In genomic region chr6:36832681-36833080, GRCm38 (mm10) we compare ENCODE assay signal across 26 mouse cellular contexts. TPM values are rescaled to one million over a fixed set of nuclear protein-coding genes. Genes with fewer than 3 reads are reported as not detected.
A peak's percentile ranks its signal among the peaks of the same experiment; 100 is the strongest.
DNase-seq lines count a peak whose midpoint lies in the region; ATAC-seq and TF ChIP-seq lines count a peak whose summit lies in the region.
"Had no signal": no experiment of that assay in that cellular context is flagged by ENCODE, and none has a peak within 500 bp of the region (broad histone marks: within the 10 kb centered on the region; RNA-seq: fewer than 3 reads in every experiment).

No protein-coding gene starts in this region.

- H3K27me3 ChIP-seq in lung, embryonic 16.5 days (ENCODE audit: control insufficient read depth, insufficient read depth, low read depth, low read length), result no peaks in the 10 kb centered on the region
- H3K27me3 ChIP-seq in C2C12 (ENCODE audit: control insufficient read depth, insufficient read depth, insufficient read length), result no peaks in the 10 kb centered on the region
- H3K27me3 ChIP-seq: embryonic facial prominence, embryonic 12.5 days; embryonic facial prominence, embryonic 15.5 days; forebrain, embryonic 12.5 days; forebrain, embryonic 15.5 days; hindbrain, embryonic 12.5 days; hindbrain, embryonic 15.5 days had no signal

- no peaks in the 10 kb centered on the region for H3K79me3 ChIP-seq in C2C12 (ENCODE audit: low read depth)

- no peaks in the 10 kb centered on the region for H3K9me3 ChIP-seq in lung, embryonic 16.5 days (ENCODE audit: control insufficient read depth, low read length)
- H3K9me3 ChIP-seq: embryonic facial prominence, embryonic 12.5 days; embryonic facial prominence, embryonic 15.5 days; forebrain, embryonic 12.5 days; forebrain, embryonic 15.5 days; hindbrain, embryonic 12.5 days; hindbrain, embryonic 15.5 days had no signal

- no peaks in the 10 kb centered on the region for H3K36me3 ChIP-seq in lung, embryonic 16.5 days (ENCODE audit: control insufficient read depth, insufficient read depth, low read length)
- no peaks in the 10 kb centered on the region for H3K36me3 ChIP-seq in C2C12 (ENCODE audit: control insufficient read depth, insufficient read depth)
- H3K36me3 ChIP-seq: embryonic facial prominence, embryonic 12.5 days; embryonic facial prominence, embryonic 15.5 days; forebrain, embryonic 12.5 days; forebrain, embryonic 15.5 days; hindbrain, embryonic 12.5 days; hindbrain, embryonic 15.5 days had no signal

- ATAC-seq in lung, embryonic 16.5 days (ENCODE audit: low read depth), result 0 out of 2 replicates have a peak, but pooled peaks have one; percentile 17
- ATAC-seq: activated CD4-positive, CD25-positive, alpha-beta regulatory T cell, adult 4 months; forebrain, embryonic 15.5 days had no signal

- no peak overlapping the region for H3K4me3 ChIP-seq in lung, embryonic 16.5 days (ENCODE audit: low read length)
- H3K4me3 ChIP-seq in C2C12 (ENCODE audit: insufficient read depth, poor library complexity, severe bottlenecking), result no peak overlapping the region
- H3K4me3 ChIP-seq in embryonic fibroblast, embryonic 13.5 days (ENCODE audit: insufficient read depth, low read length), result no peak overlapping the region
- H3K4me3 ChIP-seq: embryonic facial prominence, embryonic 12.5 days; embryonic facial prominence, embryonic 15.5 days; erythroblast, embryonic 14.5 days; forebrain, embryonic 12.5 days; forebrain, embryonic 15.5 days; heart, adult 2 months; hindbrain, embryonic 12.5 days; hindbrain, embryonic 15.5 days had no signal

- intact Hi-C loops in gastrocnemius, postnatal 36 days (cut with DNase I), result no loop called here

- no peak overlapping the region for H3ac ChIP-seq in C2C12 (ENCODE audit: control insufficient read depth, insufficient read length, low read depth)

- no peak overlapping the region for H3K9ac ChIP-seq in lung, embryonic 16.5 days (ENCODE audit: low read length)
- H3K9ac ChIP-seq: embryonic facial prominence, embryonic 12.5 days; embryonic facial prominence, embryonic 15.5 days; forebrain, embryonic 12.5 days; forebrain, embryonic 15.5 days; hindbrain, embryonic 12.5 days; hindbrain, embryonic 15.5 days had no signal

- no peak for TF ChIP-seq CTCF in C2C12 (IDR thresholded peaks at IDR 0.05; ENCODE audit: control insufficient read depth, insufficient read depth, insufficient read length)
- TF ChIP-seq CTCF in embryonic fibroblast, embryonic 13.5 days (IDR thresholded peaks at IDR 0.05; ENCODE audit: borderline replicate concordance, insufficient read depth, low read length), result no peak

- no peaks in the 10 kb centered on the region for H3K4me1 ChIP-seq in lung, embryonic 16.5 days (replicated peaks; ENCODE audit: control insufficient read depth, insufficient read depth, low read length)
- H3K4me1 ChIP-seq in embryonic fibroblast, embryonic 13.5 days (ENCODE audit: control insufficient read depth, insufficient read depth, low read length), result peaks cover 19% of the 10 kb centered on the region
- H3K4me1 ChIP-seq: embryonic facial prominence, embryonic 15.5 days; hindbrain, embryonic 12.5 days; hindbrain, embryonic 15.5 days had no signal

- no peaks in the 10 kb centered on the region for H3K79me2 ChIP-seq in C2C12 (ENCODE audit: control insufficient read depth, insufficient read depth)

- no peak for DNase-seq in lung, adult 18-20 months
- peak; percentile 71 for DNase-seq in 3T3-L1 (ENCODE audit: low read depth, low spot score)
- DNase-seq in right cerebral cortex, adult 18-20 months, result no peak
- DNase-seq in gastrocnemius, postnatal 36 days, result no peak
- no peak for DNase-seq in adrenal gland, postnatal 36 days
- DNase-seq: adrenal gland, adult 8-10 months; adrenal gland, postnatal 25 days; cerebellum, adult 18-20 months; cerebellum, adult 9-10 months; cerebellum, postnatal 14 days; gastrocnemius, postnatal 25 days; heart, adult 2 months had no signal

- TF ChIP-seq POLR2A in embryonic fibroblast, embryonic 13.5 days (IDR thresholded peaks at IDR 0.05; ENCODE audit: low read depth, low read length), result no peak

- 66% methylated on average over 4 of the region's 4 CpGs for WGBS in lung, embryonic 16.5 days

- H3K4me2 ChIP-seq in lung, embryonic 16.5 days (ENCODE audit: low read depth, low read length), result no peak overlapping the region
- H3K4me2 ChIP-seq: embryonic facial prominence, embryonic 12.5 days; embryonic facial prominence, embryonic 15.5 days; forebrain, embryonic 12.5 days; forebrain, embryonic 15.5 days; heart, embryonic 11.5 days; hindbrain, embryonic 12.5 days; hindbrain, embryonic 15.5 days had no signal

- no peak overlapping the region for H3K27ac ChIP-seq in lung, embryonic 16.5 days (ENCODE audit: low read length)
- peak overlapping the region; percentile 92 for H3K27ac ChIP-seq in embryonic fibroblast, embryonic 13.5 days (ENCODE audit: insufficient read depth, low read length)
- H3K27ac ChIP-seq: embryonic facial prominence, embryonic 12.5 days; embryonic facial prominence, embryonic 15.5 days; forebrain, embryonic 12.5 days; forebrain, embryonic 15.5 days; heart, adult 2 months; hindbrain, embryonic 12.5 days; hindbrain, embryonic 15.5 days had no signal

TF ChIP-seq in C2C12, 6 proteins besides CTCF, POLR2A, EP300 and RAD21:
- TF ChIP-seq MYOD1 (IDR thresholded peaks at IDR 0.05; ENCODE audit: control insufficient read depth, insufficient read length, low read depth) (peak; percentile 90), MAX (IDR thresholded peaks at IDR 0.05) (no peak), USF1 (IDR thresholded peaks at IDR 0.05; ENCODE audit: low read depth) (no peak)

RNA-seq across cellular contexts. Expression of gene Ptn, which starts 22.7 kb away (rescaled TPM):
- 115 and 134 TPM in 2 replicates for polyA plus RNA-seq in lung, embryonic 16.5 days (2015; fragmentation: Nextera tagmentation; extraction: Ambion mirVana)
- polyA plus RNA-seq in C2C12 (2012; fragmentation: generic; extraction: Trizol), result 2.4 TPM
- 706 and 1,598 TPM in 2 replicates for polyA plus RNA-seq in embryonic fibroblast, embryonic 13.5 days (2011; ENCODE audit: insufficient read length, low read depth, missing spikeins)
- total RNA-seq in gastrocnemius, postnatal 36 days (2021), result 1 to 10 TPM; 1.9 to 2.1 TPM
- 10 to 100 TPM; 82.6 to 83.9 TPM for total RNA-seq in adrenal gland, postnatal 36 days (2021)
- total RNA-seq: granulocyte monocyte progenitor cell, adult 5-6 weeks; MEL had no signal
- polyA plus RNA-seq: activated CD4-positive, CD25-positive, alpha-beta regulatory T cell, adult 4 months; erythroblast, embryonic 14.5 days had no signal

Comparison
In these comparisons a context has a peak if more than half of its experiments do, and no peak if none do; other contexts are left out.
1. RNA of gene Ptn, which starts 22.7 kb away (polyA plus RNA-seq): 706 to 1,598 TPM in embryonic fibroblast, embryonic 13.5 days and 115 to 134 TPM in lung, embryonic 16.5 days; 2.4 TPM in C2C12 (single experiment); every median in the first group is over 10 times any median in the second.